Mouse (Mus musculus) cerebellum, adult 2 months (tissue): ENCODE measurements around the gene Hspa2.

ENCODE experiments used
- CTCF ChIP-seq: fragments of 200-500 bp; IDR thresholded peaks from 2 replicates; pipeline ENCODE4 v1.5.1; 2011; ENCODE audit warnings: low read depth, mild to moderate bottlenecking, control low read depth, low read length, moderate library complexity, borderline replicate concordance; ENCODE audit not compliant: insufficient read depth
- POLR2A ChIP-seq: fragments of 200-500 bp; IDR thresholded peaks from 2 replicates; pipeline ENCODE4 v1.6.1; 2011; ENCODE audit warnings: low read length, control low read depth, borderline replicate concordance; ENCODE audit not compliant: insufficient read depth

- TF ChIP-seq CTCF (no peak), POLR2A (no peak)
Observed at GRCm38 (mm10) chr12:76427546-76427945, 23.6 kb downstream of the Hspa2 start.
